Mouse (Mus musculus): ENCODE data around the gene Aspdh. TPM values are rescaled to one million over a fixed set of nuclear protein-coding genes. Genes with fewer than 3 reads are reported as not detected.

Aspdh gene
- polyA plus RNA-seq, 1 experiment = not detected

GRCm38 (mm10) chr7:44436267-44436666 lies 28.9 kb upstream of the Aspdh start:
- H3K4me1 ChIP-seq (ENCODE audit: control insufficient read depth, insufficient read depth, low read length) = no peaks in the 10 kb centered on the region
- no peak overlapping the region for H3K4me3 ChIP-seq (ENCODE audit: insufficient read depth, low read length)
- H3K27ac ChIP-seq (ENCODE audit: insufficient read depth, low read depth, low read length) = no peak overlapping the region
- TF ChIP-seq POLR2A (IDR thresholded peaks at IDR 0.05; ENCODE audit: borderline replicate concordance, low read depth, low read length) = no peak
- TF ChIP-seq CTCF (IDR thresholded peaks at IDR 0.05; ENCODE audit: low read depth, low read length) = no peak

GRCm38 (mm10) chr7:44437188-44437587 lies 28.0 kb upstream of the Aspdh start:
- no peak overlapping the region for H3K27ac ChIP-seq (ENCODE audit: insufficient read depth, low read depth, low read length)
- no peak overlapping the region for H3K4me3 ChIP-seq (ENCODE audit: insufficient read depth, low read length)
- no peaks in the 10 kb centered on the region for H3K4me1 ChIP-seq (ENCODE audit: control insufficient read depth, insufficient read depth, low read length)
- no peak for TF ChIP-seq CTCF (IDR thresholded peaks at IDR 0.05; ENCODE audit: low read depth, low read length)
- no peak for TF ChIP-seq POLR2A (IDR thresholded peaks at IDR 0.05; ENCODE audit: borderline replicate concordance, low read depth, low read length)

GRCm38 (mm10) chr7:44437933-44438332 lies 27.3 kb upstream of the Aspdh start:
- H3K4me3 ChIP-seq (ENCODE audit: insufficient read depth, low read length) = no peak overlapping the region
- no peak overlapping the region for H3K27ac ChIP-seq (ENCODE audit: insufficient read depth, low read depth, low read length)
- no peaks in the 10 kb centered on the region for H3K4me1 ChIP-seq (ENCODE audit: control insufficient read depth, insufficient read depth, low read length)
- TF ChIP-seq POLR2A (IDR thresholded peaks at IDR 0.05; ENCODE audit: borderline replicate concordance, low read depth, low read length) (no peak), CTCF (IDR thresholded peaks at IDR 0.05; ENCODE audit: low read depth, low read length) (no peak)

GRCm38 (mm10) chr7:44439696-44440095 lies 25.5 kb upstream of the Aspdh start:
- TF ChIP-seq POLR2A (IDR thresholded peaks at IDR 0.05; ENCODE audit: borderline replicate concordance, low read depth, low read length) (no peak), CTCF (IDR thresholded peaks at IDR 0.05; ENCODE audit: low read depth, low read length) (no peak)
- no peaks in the 10 kb centered on the region for H3K4me1 ChIP-seq (ENCODE audit: control insufficient read depth, insufficient read depth, low read length)
- H3K4me3 ChIP-seq (ENCODE audit: insufficient read depth, low read length) = no peak overlapping the region
- no peak overlapping the region for H3K27ac ChIP-seq (ENCODE audit: insufficient read depth, low read depth, low read length)

GRCm38 (mm10) chr7:44440479-44440878 lies 24.7 kb upstream of the Aspdh start:
- no peaks in the 10 kb centered on the region for H3K4me1 ChIP-seq (ENCODE audit: control insufficient read depth, insufficient read depth, low read length)
- TF ChIP-seq CTCF (IDR thresholded peaks at IDR 0.05; ENCODE audit: low read depth, low read length) (no peak), POLR2A (IDR thresholded peaks at IDR 0.05; ENCODE audit: borderline replicate concordance, low read depth, low read length) (no peak)
- no peak overlapping the region for H3K27ac ChIP-seq (ENCODE audit: insufficient read depth, low read depth, low read length)
- H3K4me3 ChIP-seq (ENCODE audit: insufficient read depth, low read length) = no peak overlapping the region

- TF ChIP-seq POLR2A (IDR thresholded peaks at IDR 0.05; ENCODE audit: borderline replicate concordance, low read depth, low read length) (no peak), CTCF (IDR thresholded peaks at IDR 0.05; ENCODE audit: low read depth, low read length) (no peak)
- no peak overlapping the region for H3K27ac ChIP-seq (ENCODE audit: insufficient read depth, low read depth, low read length)
- no peaks in the 10 kb centered on the region for H3K4me1 ChIP-seq (ENCODE audit: control insufficient read depth, insufficient read depth, low read length)
- H3K4me3 ChIP-seq (ENCODE audit: insufficient read depth, low read length) = no peak overlapping the region
Measured at GRCm38 (mm10) chr7:44441180-44441579, 24.0 kb upstream of the Aspdh start.

GRCm38 (mm10) chr7:44441648-44442109 lies 23.5 kb upstream of the Aspdh start:
- no peak overlapping the region for H3K4me3 ChIP-seq (ENCODE audit: insufficient read depth, low read length)
- no peak overlapping the region for H3K27ac ChIP-seq (ENCODE audit: insufficient read depth, low read depth, low read length)
- no peak for TF ChIP-seq POLR2A (IDR thresholded peaks at IDR 0.05; ENCODE audit: borderline replicate concordance, low read depth, low read length)
- TF ChIP-seq CTCF (IDR thresholded peaks at IDR 0.05; ENCODE audit: low read depth, low read length) = no peak
- no peaks in the 10 kb centered on the region for H3K4me1 ChIP-seq (ENCODE audit: control insufficient read depth, insufficient read depth, low read length)

DNA sequence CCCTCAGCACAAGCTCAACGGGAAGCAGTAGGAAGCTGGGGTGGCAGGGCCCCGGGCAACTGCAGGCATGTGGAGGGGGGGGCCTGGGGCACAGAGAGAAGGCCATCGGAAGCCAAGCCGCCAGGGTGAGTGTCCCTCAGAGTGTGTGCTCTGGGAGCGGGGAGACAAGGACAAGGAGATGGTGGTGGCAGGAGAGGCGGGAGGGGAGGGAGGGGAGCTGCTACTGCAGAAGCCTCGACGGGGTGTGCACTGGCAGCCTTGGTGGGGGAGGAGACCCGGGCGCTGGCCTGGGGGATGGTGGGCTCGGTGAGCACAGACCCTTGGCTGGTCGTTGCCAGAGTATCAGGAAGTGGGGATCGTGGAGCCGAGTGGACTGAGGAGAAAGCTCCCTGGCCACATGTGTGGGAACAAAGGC lies 22.8 kb upstream of the Aspdh start:
- H3K27ac ChIP-seq (ENCODE audit: insufficient read depth, low read depth, low read length) = no peak overlapping the region
- H3K4me1 ChIP-seq (ENCODE audit: control insufficient read depth, insufficient read depth, low read length) = no peaks in the 10 kb centered on the region
- TF ChIP-seq POLR2A (IDR thresholded peaks at IDR 0.05; ENCODE audit: borderline replicate concordance, low read depth, low read length) = no peak
- TF ChIP-seq CTCF (IDR thresholded peaks at IDR 0.05; ENCODE audit: low read depth, low read length) = no peak
- no peak overlapping the region for H3K4me3 ChIP-seq (ENCODE audit: insufficient read depth, low read length)

GRCm38 (mm10) chr7:44443268-44444173 lies 21.7 kb upstream of the Aspdh start:
- Histone ChIP-seq H3K4me3 (ENCODE audit: insufficient read depth, low read length) (no peak overlapping the region), H3K27ac (ENCODE audit: insufficient read depth, low read depth, low read length) (no peak overlapping the region), H3K4me1 (ENCODE audit: control insufficient read depth, insufficient read depth, low read length) (no peaks in the 10 kb centered on the region)
- TF ChIP-seq POLR2A (IDR thresholded peaks at IDR 0.05; ENCODE audit: borderline replicate concordance, low read depth, low read length) = no peak
- TF ChIP-seq CTCF (IDR thresholded peaks at IDR 0.05; ENCODE audit: low read depth, low read length) = no peak

DNA sequence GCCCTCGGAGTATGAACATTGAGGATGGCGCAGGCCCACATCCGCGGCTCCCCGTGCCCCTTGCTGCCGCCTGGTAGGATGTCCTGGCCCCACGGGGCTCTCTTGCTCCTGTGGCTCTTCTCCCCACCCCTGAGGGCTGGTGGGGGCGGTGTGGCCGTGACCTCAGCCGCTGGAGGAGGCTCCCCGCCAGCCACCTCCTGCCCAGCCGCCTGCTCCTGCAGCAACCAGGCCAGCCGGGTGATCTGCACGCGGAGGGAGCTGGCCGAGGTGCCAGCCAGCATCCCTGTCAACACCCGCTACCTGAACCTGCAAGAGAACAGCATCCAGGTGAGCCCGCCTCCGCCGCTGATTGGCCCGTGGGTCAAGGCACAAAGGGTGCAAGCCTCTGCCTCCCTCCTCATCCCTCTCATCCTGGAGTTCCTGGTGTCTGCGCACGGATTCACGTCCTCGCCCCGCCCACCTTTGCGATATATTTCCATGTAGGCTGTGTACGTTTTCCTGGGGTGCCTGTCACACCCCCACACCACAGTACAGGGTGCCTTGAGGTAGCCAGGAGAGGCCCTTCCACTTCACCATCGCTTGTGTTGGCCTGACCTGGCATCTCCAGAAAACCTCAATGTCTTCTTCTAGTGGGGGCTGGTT lies 20.2 kb upstream of the Aspdh start:
- TF ChIP-seq CTCF (IDR thresholded peaks at IDR 0.05; ENCODE audit: low read depth, low read length) = no peak
- Histone ChIP-seq H3K4me1 (ENCODE audit: control insufficient read depth, insufficient read depth, low read length) (no peaks in the 10 kb centered on the region), H3K27ac (ENCODE audit: insufficient read depth, low read depth, low read length) (no peak overlapping the region), H3K4me3 (ENCODE audit: insufficient read depth, low read length) (no peak overlapping the region)
